In genomic region chr12:57549667-57550160, GRCm38 (mm10) we compare ENCODE assay signal across 19 mouse cellular contexts. TPM values are rescaled to one million over a fixed set of nuclear protein-coding genes. Genes with fewer than 3 reads are reported as not detected.
DNase-seq lines count a peak whose midpoint lies in the region; ATAC-seq lines count a peak whose summit lies in the region.
"Had no signal": no experiment of that assay in that cellular context is flagged by ENCODE, and none has a peak within 500 bp of the region (broad histone marks: within the 10 kb centered on the region; RNA-seq: fewer than 3 reads in every experiment).

No protein-coding gene starts in this region.

- no peak for ATAC-seq in hindbrain, embryonic 11.5 days (ENCODE audit: low FRiP score)
- no peak for ATAC-seq in hindbrain, embryonic 13.5 days (ENCODE audit: low FRiP score)
- ATAC-seq in midbrain, embryonic 12.5 days (ENCODE audit: low FRiP score, low read depth): no peak
- no peak for ATAC-seq in midbrain, embryonic 16.5 days
- no peak for ATAC-seq in intestine, embryonic 16.5 days
- no peak for ATAC-seq in stomach, embryonic 16.5 days (ENCODE audit: insufficient read depth, low FRiP score)

- DNase-seq in hindbrain, embryonic 11.5 days (ENCODE audit: low spot score): peak; percentile 42
- DNase-seq in thymus, adult 18-20 months: no peak
- DNase-seq in left cerebral cortex, adult 18-20 months (ENCODE audit: low spot score in 2 of 2): no peak
- DNase-seq: adrenal gland, postnatal 10 days; cerebellum, adult 9-10 months; gastrocnemius, postnatal 14 days; kidney, adult 9 months; layer of hippocampus, postnatal 36 days; spleen, adult 18-20 months; thymus, postnatal 4 days had no signal

- H3K4me2 ChIP-seq in hindbrain, embryonic 11.5 days (replicated peaks; ENCODE audit: low read depth, low read length): no peak overlapping the region
- no peak overlapping the region for H3K4me2 ChIP-seq in hindbrain, embryonic 13.5 days
- H3K4me2 ChIP-seq in midbrain, embryonic 12.5 days (replicated peaks): peak overlapping the region; percentile 26
- H3K4me2 ChIP-seq in midbrain, embryonic 16.5 days (ENCODE audit: low read length): no peak overlapping the region; the same call in 1 of the 2 replicates
- peak overlapping the region; percentile 40 for H3K4me2 ChIP-seq in intestine, embryonic 16.5 days (ENCODE audit: low read depth, low read length)
- H3K4me2 ChIP-seq in stomach, embryonic 16.5 days (ENCODE audit: low read depth, low read length): peak overlapping the region; percentile 63
- H3K4me2 ChIP-seq: hindbrain, embryonic 14.5 days; limb, embryonic 12.5 days had no signal

- H3K27me3 ChIP-seq in hindbrain, embryonic 11.5 days (ENCODE audit: control insufficient read depth, insufficient read depth, low read length): peaks cover 95% of the 10 kb centered on the region
- H3K27me3 ChIP-seq in hindbrain, embryonic 13.5 days: peaks cover 100% of the 10 kb centered on the region
- peaks cover 97% of the 10 kb centered on the region for H3K27me3 ChIP-seq in midbrain, embryonic 12.5 days
- peaks cover 85% of the 10 kb centered on the region for H3K27me3 ChIP-seq in midbrain, embryonic 16.5 days (ENCODE audit: control insufficient read depth, insufficient read depth, low read depth, low read length)
- peaks cover 56% of the 10 kb centered on the region for H3K27me3 ChIP-seq in intestine, embryonic 16.5 days (replicated peaks; ENCODE audit: control insufficient read depth, insufficient read depth, low read length)
- H3K27me3 ChIP-seq in stomach, embryonic 16.5 days (ENCODE audit: control insufficient read depth, insufficient read depth, low read length): peaks cover 82% of the 10 kb centered on the region

- no peak overlapping the region for H3K9ac ChIP-seq in hindbrain, embryonic 11.5 days (ENCODE audit: low read depth, low read length)
- H3K9ac ChIP-seq in hindbrain, embryonic 13.5 days: no peak overlapping the region
- no peak overlapping the region for H3K9ac ChIP-seq in midbrain, embryonic 12.5 days (replicated peaks)
- H3K9ac ChIP-seq in midbrain, embryonic 16.5 days (ENCODE audit: low read depth, low read length): no peak overlapping the region
- peak overlapping the region; percentile 62 for H3K9ac ChIP-seq in intestine, embryonic 16.5 days (ENCODE audit: low read depth, low read length)
- H3K9ac ChIP-seq in stomach, embryonic 16.5 days (ENCODE audit: low read length): peak overlapping the region; percentile 63
- H3K9ac ChIP-seq: heart, embryonic 12.5 days; hindbrain, embryonic 14.5 days; limb, embryonic 12.5 days had no signal

- no peak overlapping the region for H3K27ac ChIP-seq in hindbrain, embryonic 11.5 days (ENCODE audit: low read depth, low read length)
- no peak overlapping the region for H3K27ac ChIP-seq in hindbrain, embryonic 13.5 days
- H3K27ac ChIP-seq in midbrain, embryonic 12.5 days (replicated peaks): no peak overlapping the region
- H3K27ac ChIP-seq in midbrain, embryonic 16.5 days (ENCODE audit: low read length): no peak overlapping the region
- H3K27ac ChIP-seq in intestine, embryonic 16.5 days (ENCODE audit: low read length): no peak overlapping the region; the same call in 1 of the 2 replicates
- H3K27ac ChIP-seq in stomach, embryonic 16.5 days (ENCODE audit: low read length): peak overlapping the region; percentile 85
- H3K27ac ChIP-seq: hindbrain, embryonic 14.5 days; limb, embryonic 12.5 days had no signal

- 2% methylated on average over 15 of the region's 15 CpGs for WGBS in hindbrain, embryonic 11.5 days
- 3% methylated on average over 15 of the region's 15 CpGs for WGBS in hindbrain, embryonic 13.5 days
- 2% methylated on average over 15 of the region's 15 CpGs for WGBS in midbrain, embryonic 12.5 days
- under 1% methylated on average over 15 of the region's 15 CpGs for WGBS in midbrain, embryonic 16.5 days
- WGBS in intestine, embryonic 16.5 days: 2% methylated on average over 15 of the region's 15 CpGs
- 5% methylated on average over 15 of the region's 15 CpGs for WGBS in stomach, embryonic 16.5 days

- H3K9me3 ChIP-seq in hindbrain, embryonic 11.5 days (ENCODE audit: control insufficient read depth, low read length): no peaks in the 10 kb centered on the region
- no peaks in the 10 kb centered on the region for H3K9me3 ChIP-seq in hindbrain, embryonic 13.5 days
- no peaks in the 10 kb centered on the region for H3K9me3 ChIP-seq in midbrain, embryonic 12.5 days
- no peaks in the 10 kb centered on the region for H3K9me3 ChIP-seq in midbrain, embryonic 16.5 days (replicated peaks; ENCODE audit: control insufficient read depth, low read length, poor library complexity, severe bottlenecking)
- H3K9me3 ChIP-seq in intestine, embryonic 16.5 days (ENCODE audit: control insufficient read depth, low read length): no peaks in the 10 kb centered on the region
- H3K9me3 ChIP-seq in stomach, embryonic 16.5 days (replicated peaks; ENCODE audit: control insufficient read depth, low read length): no peaks in the 10 kb centered on the region
- H3K9me3 ChIP-seq: heart, embryonic 12.5 days; limb, embryonic 12.5 days had no signal

- peaks cover 9% of the 10 kb centered on the region for H3K4me1 ChIP-seq in hindbrain, embryonic 11.5 days (replicated peaks; ENCODE audit: control insufficient read depth, insufficient read depth, low read length)
- peaks cover 12% of the 10 kb centered on the region for H3K4me1 ChIP-seq in hindbrain, embryonic 13.5 days (replicated peaks)
- peaks cover 19% of the 10 kb centered on the region for H3K4me1 ChIP-seq in midbrain, embryonic 12.5 days
- H3K4me1 ChIP-seq in midbrain, embryonic 16.5 days (ENCODE audit: control insufficient read depth, insufficient read depth, low read length): peaks cover 5% of the 10 kb centered on the region; the same call in 1 of the 2 replicates
- H3K4me1 ChIP-seq in intestine, embryonic 16.5 days (ENCODE audit: control insufficient read depth, insufficient read depth, low read length): peaks cover 13% of the 10 kb centered on the region
- no peaks in the 10 kb centered on the region for H3K4me1 ChIP-seq in stomach, embryonic 16.5 days (ENCODE audit: control insufficient read depth, insufficient read depth, low read length)

- H3K36me3 ChIP-seq in hindbrain, embryonic 11.5 days (ENCODE audit: control insufficient read depth, insufficient read depth, low read length): no peaks in the 10 kb centered on the region
- no peaks in the 10 kb centered on the region for H3K36me3 ChIP-seq in hindbrain, embryonic 13.5 days
- no peaks in the 10 kb centered on the region for H3K36me3 ChIP-seq in midbrain, embryonic 12.5 days
- H3K36me3 ChIP-seq in midbrain, embryonic 16.5 days (ENCODE audit: control insufficient read depth, insufficient read depth, low read length): no peaks in the 10 kb centered on the region
- no peaks in the 10 kb centered on the region for H3K36me3 ChIP-seq in intestine, embryonic 16.5 days (ENCODE audit: control insufficient read depth, insufficient read depth, low read length)
- no peaks in the 10 kb centered on the region for H3K36me3 ChIP-seq in stomach, embryonic 16.5 days (ENCODE audit: control insufficient read depth, insufficient read depth, low read length)
- H3K36me3 ChIP-seq: heart, embryonic 12.5 days; limb, embryonic 12.5 days had no signal

- no peak overlapping the region for H3K4me3 ChIP-seq in hindbrain, embryonic 11.5 days (ENCODE audit: low read depth, low read length)
- no peak overlapping the region for H3K4me3 ChIP-seq in hindbrain, embryonic 13.5 days
- H3K4me3 ChIP-seq in midbrain, embryonic 12.5 days: peak overlapping the region; percentile 17
- H3K4me3 ChIP-seq in midbrain, embryonic 16.5 days (ENCODE audit: low read depth, low read length): no peak overlapping the region
- peak overlapping the region; percentile 29 for H3K4me3 ChIP-seq in intestine, embryonic 16.5 days (ENCODE audit: low read length)
- H3K4me3 ChIP-seq in stomach, embryonic 16.5 days (replicated peaks; ENCODE audit: low read length): peak overlapping the region; percentile 51
- H3K4me3 ChIP-seq: erythroblast, embryonic 14.5 days; limb, embryonic 12.5 days had no signal

RNA-seq across cellular contexts. Expression of gene Foxa1, which starts 3.0 kb away (rescaled TPM):
- polyA plus RNA-seq in hindbrain, embryonic 11.5 days (2014; fragmentation: Nextera tagmentation; extraction: Ambion mirVana): 1.2 and 2.1 TPM in 2 replicates
- 0.43 and 1.1 TPM in 2 replicates for polyA plus RNA-seq in hindbrain, embryonic 13.5 days (2015; fragmentation: Nextera tagmentation; extraction: Ambion mirVana)
- 3.8 and 4.2 TPM in 2 replicates for polyA plus RNA-seq in midbrain, embryonic 12.5 days (2016; fragmentation: Nextera tagmentation; extraction: Ambion mirVana)
- 1.1 and 1.8 TPM in 2 replicates for polyA plus RNA-seq in midbrain, embryonic 16.5 days (2015; fragmentation: Nextera tagmentation; extraction: Ambion mirVana)
- polyA plus RNA-seq in intestine, embryonic 16.5 days (2015; fragmentation: Nextera tagmentation; extraction: Ambion mirVana): 2.9 and 3.3 TPM in 2 replicates
- polyA plus RNA-seq in stomach, embryonic 16.5 days (2015; fragmentation: Nextera tagmentation; extraction: Ambion mirVana): 9.8 and 10.0 TPM in 2 replicates
- not detected for total RNA-seq in left cerebral cortex, adult 18-20 months (2021)
- total RNA-seq: gastrocnemius, postnatal 14 days; layer of hippocampus, postnatal 36 days had no signal
- polyA plus RNA-seq: erythroblast, embryonic 14.5 days; limb, embryonic 12.5 days had no signal

RNA-seq across cellular contexts. Expression of gene Ttc6, which starts 14.2 kb away (rescaled TPM):
- polyA plus RNA-seq in hindbrain, embryonic 11.5 days (2014; fragmentation: Nextera tagmentation; extraction: Ambion mirVana): 0.33 and 1.2 TPM in 2 replicates
- polyA plus RNA-seq in hindbrain, embryonic 13.5 days (2015; fragmentation: Nextera tagmentation; extraction: Ambion mirVana): 0.75 and 1.2 TPM in 2 replicates
- polyA plus RNA-seq in midbrain, embryonic 12.5 days (2016; fragmentation: Nextera tagmentation; extraction: Ambion mirVana): 2.0 and 3.6 TPM in 2 replicates
- 1.1 and 1.3 TPM in 2 replicates for polyA plus RNA-seq in midbrain, embryonic 16.5 days (2015; fragmentation: Nextera tagmentation; extraction: Ambion mirVana)
- polyA plus RNA-seq in intestine, embryonic 16.5 days (2015; fragmentation: Nextera tagmentation; extraction: Ambion mirVana): 0.50 and 0.81 TPM in 2 replicates
- polyA plus RNA-seq in stomach, embryonic 16.5 days (2015; fragmentation: Nextera tagmentation; extraction: Ambion mirVana): 2.8 and 3.5 TPM in 2 replicates
- under 1 TPM in 1 of 2 experiments, not detected in 1; 0.07 TPM for total RNA-seq in left cerebral cortex, adult 18-20 months (2021)
- total RNA-seq: gastrocnemius, postnatal 14 days had no signal
- polyA plus RNA-seq: erythroblast, embryonic 14.5 days had no signal

Comparison
In these comparisons a context has a peak if more than half of its experiments do, and no peak if none do; other contexts are left out.
1. H3K4me2 ChIP-seq: peak in midbrain, embryonic 12.5 days (single experiment), intestine, embryonic 16.5 days (single experiment) and stomach, embryonic 16.5 days (single experiment); none in hindbrain, embryonic 11.5 days (single experiment), hindbrain, embryonic 13.5 days (single experiment) and midbrain, embryonic 16.5 days (single experiment).
2. H3K4me3 ChIP-seq: peak in midbrain, embryonic 12.5 days (single experiment), intestine, embryonic 16.5 days (single experiment) and stomach, embryonic 16.5 days (single experiment); none in hindbrain, embryonic 11.5 days (single experiment), hindbrain, embryonic 13.5 days (single experiment) and midbrain, embryonic 16.5 days (single experiment).
3. H3K9ac ChIP-seq: peak in intestine, embryonic 16.5 days (single experiment) and stomach, embryonic 16.5 days (single experiment); none in hindbrain, embryonic 11.5 days (single experiment), hindbrain, embryonic 13.5 days (single experiment), midbrain, embryonic 12.5 days (single experiment) and midbrain, embryonic 16.5 days (single experiment).